Mouse (Mus musculus) liver, adult 2 months (tissue): ENCODE measurements around the gene Rapgef3.

Experiments used
- CTCF ChIP-seq: fragments of 200-500 bp; IDR thresholded peaks from 2 replicates; pipeline ENCODE4 v1.5.1; 2011; ENCODE audit warnings: low read depth, low read length, control low read depth
- POLR2A ChIP-seq: fragments of 200-500 bp; IDR thresholded peaks from 2 replicates; pipeline ENCODE4 v1.6.1; 2011; ENCODE audit warnings: low read length, control low read depth; ENCODE audit not compliant: insufficient read depth; ENCODE audit errors: extremely low read depth

DNA sequence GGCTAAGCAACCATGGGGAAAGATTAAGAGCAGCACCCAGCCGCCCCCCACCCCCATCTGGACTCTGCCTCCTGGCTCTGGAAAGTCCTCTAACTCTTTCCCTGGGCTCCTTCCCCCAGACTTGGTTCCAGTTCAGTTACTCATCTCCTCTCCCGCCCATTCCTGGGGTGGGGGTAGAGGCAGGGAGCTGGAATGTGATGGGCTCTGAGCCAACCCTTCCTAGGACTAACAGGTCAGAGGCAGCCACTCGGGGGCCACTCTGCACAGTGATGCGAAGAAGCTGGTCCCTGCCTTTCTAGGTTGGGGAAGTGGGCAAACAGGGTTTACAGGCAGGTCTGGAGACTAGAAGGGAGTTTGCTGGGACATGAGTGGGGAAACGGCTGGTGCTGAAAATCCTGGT, 5.3 kb upstream of the Rapgef3 start:
- TF ChIP-seq POLR2A: no peak
- no peak for TF ChIP-seq CTCF
